Mouse (Mus musculus): ENCODE measurements around the gene Ovgp1.
"Not testable (repeated sequence)": the region's sequence is repeated elsewhere in the genome, so short reads cannot be mapped to it uniquely, and the experiment has no call there.

The Ovgp1 gene

GRCm38 (mm10) chr3:105973411-105973810, at the start of gene Ovgp1:
Gene Ovgp1, plus strand, starts transcription at chr3:105973711.
- DNase-seq = no peak

GRCm38 (mm10) chr3:105924616-105925015, 48.9 kb upstream of the Ovgp1 start:
- no peak for DNase-seq

GRCm38 (mm10) chr3:105927561-105928194, 45.8 kb upstream of the Ovgp1 start:
- no peak for DNase-seq

GRCm38 (mm10) chr3:105928195-105928569, 45.3 kb upstream of the Ovgp1 start:
- DNase-seq = no peak

- no peak for DNase-seq
Observed at GRCm38 (mm10) chr3:105928781-105929180, 44.7 kb upstream of the Ovgp1 start.

- no peak for DNase-seq
Observed at GRCm38 (mm10) chr3:105929821-105930220, 43.7 kb upstream of the Ovgp1 start.

GRCm38 (mm10) chr3:105931095-105931494, 42.4 kb upstream of the Ovgp1 start:
- DNase-seq = no peak

- DNase-seq = no peak
Observed at GRCm38 (mm10) chr3:105932240-105933071, 41.1 kb upstream of the Ovgp1 start, which contains the start of gene I830077J02Rik. Gene I830077J02Rik, minus strand, starts transcription at chr3:105932664.

GRCm38 (mm10) chr3:105933926-105934325, 39.6 kb upstream of the Ovgp1 start:
- DNase-seq = no peak

- no peak for DNase-seq
Observed at GRCm38 (mm10) chr3:105935033-105935432, 38.5 kb upstream of the Ovgp1 start.

GRCm38 (mm10) chr3:105936111-105936510, 37.4 kb upstream of the Ovgp1 start:
- DNase-seq = no peak

- DNase-seq = no peak
Observed at GRCm38 (mm10) chr3:105951348-105951747, 22.2 kb upstream of the Ovgp1 start.

- no peak for DNase-seq
Observed at GRCm38 (mm10) chr3:105957235-105957634, 16.3 kb upstream of the Ovgp1 start.

- no peak for DNase-seq
Observed at GRCm38 (mm10) chr3:105958204-105958603, 15.3 kb upstream of the Ovgp1 start.

GRCm38 (mm10) chr3:105958974-105959580, 14.4 kb upstream of the Ovgp1 start, which contains the start of gene Wdr77:
Gene Wdr77, plus strand, starts transcription at chr3:105959369.
- peak; percentile 94 for DNase-seq

- no peak for DNase-seq
Observed at GRCm38 (mm10) chr3:105959585-105959984, 13.9 kb upstream of the Ovgp1 start.

GRCm38 (mm10) chr3:105959999-105960398, 13.5 kb upstream of the Ovgp1 start, which contains the start of gene Atp5f1:
Gene Atp5f1, minus strand, starts transcription at chr3:105960099.
- DNase-seq = no peak

GRCm38 (mm10) chr3:105960700-105961099, 12.8 kb upstream of the Ovgp1 start:
- DNase-seq = no peak

GRCm38 (mm10) chr3:105971831-105972446, 1.6 kb upstream of the Ovgp1 start:
- DNase-seq = no peak

- DNase-seq = no peak
Observed at GRCm38 (mm10) chr3:105974174-105974573, 663 bp downstream of the Ovgp1 start.

GRCm38 (mm10) chr3:105989611-105990010, 16.1 kb downstream of the Ovgp1 start:
- DNase-seq = not testable (repeated sequence)

GRCm38 (mm10) chr3:105991653-105992283, 18.3 kb downstream of the Ovgp1 start:
- DNase-seq = peak; percentile 45

GRCm38 (mm10) chr3:105994730-105995129, 21.2 kb downstream of the Ovgp1 start:
- no peak for DNase-seq

All from cerebellum, adult 8-10 months (tissue).